Mouse (Mus musculus): ENCODE measurements at regions not wholly inside any gene's neighbourhood (a gene's known extent, or its start where the extent isn't known, plus 50 kb on each side); places are given as distances from the start of the nearest gene placed in this dataset.

GRCm38 (mm10) chr13:15950885-15951610, 60.6 kb upstream of the Inhba start:
- 73% methylated on average over 3 of the region's 3 CpGs for WGBS

More at GRCm38 (mm10) chr13:15950885-15951610, 60.6 kb upstream of the Inhba start:
- no peak for ATAC-seq (ENCODE audit: low FRiP score, low TSS enrichment)
- H3K4me3 ChIP-seq (ENCODE audit: low read length) = no peak overlapping the region
- H3K27ac ChIP-seq (ENCODE audit: low read depth, low read length) = no peak overlapping the region
- H3K4me2 ChIP-seq (replicated peaks; ENCODE audit: low read depth, low read length) = no peak overlapping the region
- H3K4me1 ChIP-seq (ENCODE audit: control insufficient read depth, insufficient read depth, low read length) = no peaks in the 10 kb centered on the region
- H3K36me3 ChIP-seq (ENCODE audit: control insufficient read depth, insufficient read depth, low read length) = no peaks in the 10 kb centered on the region
- H3K27me3 ChIP-seq (ENCODE audit: control insufficient read depth, insufficient read depth, low read length) = no peaks in the 10 kb centered on the region
- H3K9ac ChIP-seq (ENCODE audit: low read depth, low read length) = no peak overlapping the region
- H3K9me3 ChIP-seq (ENCODE audit: control insufficient read depth, low read length) = no peaks in the 10 kb centered on the region

Data from kidney, embryonic 14.5 days (tissue).